Mouse (Mus musculus): ENCODE data around the gene Slc26a8. TPM values are rescaled to one million over a fixed set of nuclear protein-coding genes. Genes with fewer than 3 reads are reported as not detected.

Gene Slc26a8
- polyA plus RNA-seq, 1 experiment, result not detected

DNA sequence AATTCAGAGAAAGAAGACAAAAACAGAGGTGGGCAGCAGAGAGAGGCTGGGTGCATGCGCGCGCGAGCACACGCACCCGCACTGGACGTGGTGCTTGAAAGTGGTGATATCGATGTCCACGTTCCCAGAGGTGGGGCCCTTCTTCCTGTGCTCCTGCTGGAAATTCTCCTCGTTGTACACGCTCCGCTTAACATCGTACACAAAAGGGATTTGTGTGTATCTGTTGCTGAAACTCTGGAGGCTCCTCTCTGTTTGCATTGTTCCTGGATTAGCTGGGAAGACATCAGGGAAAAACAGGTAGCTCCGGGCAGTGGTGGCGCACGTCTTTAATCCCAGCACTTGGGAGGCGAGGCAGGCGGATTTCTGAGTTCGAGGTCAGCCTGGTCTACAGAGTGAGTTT, 5.4 kb downstream of the Slc26a8 start:
- Histone ChIP-seq H3K27me3 (ENCODE audit: control insufficient read depth, insufficient read depth, insufficient read length) (no peaks in the 10 kb centered on the region), H3K4me2 (ENCODE audit: low read depth) (no peak overlapping the region), H3K36me3 (ENCODE audit: control insufficient read depth, insufficient read depth) (no peaks in the 10 kb centered on the region), H3K4me3 (no peak overlapping the region), H3ac (ENCODE audit: control insufficient read depth, insufficient read length) (no peak overlapping the region), H3K79me2 (ENCODE audit: control insufficient read depth, insufficient read depth) (no peaks in the 10 kb centered on the region)
- TF ChIP-seq MYOD1 (IDR thresholded peaks at IDR 0.05; ENCODE audit: control insufficient read depth in 1 of 3, insufficient read length in 2 of 3, low read depth in 2 of 3) (no peak), SRF (IDR thresholded peaks at IDR 0.05; ENCODE audit: control insufficient read depth, insufficient read length, low read depth) (no peak), MAX (IDR thresholded peaks at IDR 0.05; ENCODE audit: low read depth) (no peak), USF1 (IDR thresholded peaks at IDR 0.05; ENCODE audit: low read depth) (no peak), TCF12 (IDR thresholded peaks at IDR 0.05; ENCODE audit: insufficient read depth, poor library complexity, severe bottlenecking) (no peak), POLR2A (IDR thresholded peaks at IDR 0.05; ENCODE audit: insufficient read length, low read depth) (no peak), CEBPB (IDR thresholded peaks at IDR 0.05; ENCODE audit: insufficient read depth, poor library complexity, severe bottlenecking) (no peak), TCF3 (IDR thresholded peaks at IDR 0.05; ENCODE audit: insufficient read length, low read depth) (no peak), MYOG (IDR thresholded peaks at IDR 0.05; ENCODE audit: control insufficient read depth in 1 of 3, insufficient read depth in 1 of 3, insufficient read length in 2 of 3, low read depth in 2 of 3) (no peak), POLR2AphosphoS2 (IDR thresholded peaks at IDR 0.05; ENCODE audit: insufficient read length, low read depth) (no peak), REST (IDR thresholded peaks at IDR 0.05; ENCODE audit: insufficient read depth, insufficient read length) (no peak), E2F4 (IDR thresholded peaks at IDR 0.05; ENCODE audit: insufficient read depth) (no peak)

DNA sequence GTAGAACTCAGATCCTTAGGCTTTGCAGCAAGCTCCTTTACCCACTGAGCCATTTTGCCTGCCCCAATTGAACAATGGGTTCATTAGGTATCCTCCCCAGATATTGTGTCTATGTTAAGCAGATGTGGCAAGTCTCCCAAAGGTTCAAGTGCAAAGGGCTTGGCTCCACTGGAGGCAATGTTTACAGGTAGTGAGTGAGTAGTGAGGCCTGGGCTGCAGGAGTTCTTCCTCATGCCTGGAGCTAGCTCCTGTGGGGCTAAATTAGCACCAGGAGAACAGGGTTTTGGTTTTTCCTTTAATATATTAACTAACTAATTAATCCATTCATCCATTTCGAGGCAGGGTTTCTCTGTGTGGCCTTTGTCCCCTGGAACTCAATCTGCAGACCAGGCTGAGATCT, 6.4 kb downstream of the Slc26a8 start:
- Histone ChIP-seq H3K4me3 (no peak overlapping the region), H3K36me3 (ENCODE audit: control insufficient read depth, insufficient read depth) (no peaks in the 10 kb centered on the region), H3K79me2 (ENCODE audit: control insufficient read depth, insufficient read depth) (no peaks in the 10 kb centered on the region), H3K27me3 (ENCODE audit: control insufficient read depth, insufficient read depth, insufficient read length) (no peaks in the 10 kb centered on the region), H3ac (ENCODE audit: control insufficient read depth, insufficient read length) (no peak overlapping the region), H3K4me2 (ENCODE audit: low read depth) (no peak overlapping the region)
- TF ChIP-seq SRF (IDR thresholded peaks at IDR 0.05; ENCODE audit: control insufficient read depth, insufficient read length, low read depth), result no peak
- TF ChIP-seq POLR2AphosphoS2 (IDR thresholded peaks at IDR 0.05; ENCODE audit: insufficient read length, low read depth), result no peak
- no peak for TF ChIP-seq MAX (IDR thresholded peaks at IDR 0.05; ENCODE audit: low read depth)
- TF ChIP-seq CEBPB (IDR thresholded peaks at IDR 0.05; ENCODE audit: insufficient read depth, poor library complexity, severe bottlenecking), result no peak
- no peak for TF ChIP-seq MYOG (IDR thresholded peaks at IDR 0.05; ENCODE audit: control insufficient read depth in 1 of 3, insufficient read depth in 1 of 3, insufficient read length in 2 of 3, low read depth in 2 of 3)
- no peak for TF ChIP-seq TCF12 (IDR thresholded peaks at IDR 0.05; ENCODE audit: insufficient read depth, poor library complexity, severe bottlenecking)
- TF ChIP-seq MYOD1 (IDR thresholded peaks at IDR 0.05; ENCODE audit: control insufficient read depth in 1 of 3, insufficient read length in 2 of 3, low read depth in 2 of 3), result no peak
- no peak for TF ChIP-seq USF1 (IDR thresholded peaks at IDR 0.05; ENCODE audit: low read depth)
- no peak for TF ChIP-seq TCF3 (IDR thresholded peaks at IDR 0.05; ENCODE audit: insufficient read length, low read depth)
- no peak for TF ChIP-seq POLR2A (IDR thresholded peaks at IDR 0.05; ENCODE audit: insufficient read length, low read depth)
- TF ChIP-seq E2F4 (IDR thresholded peaks at IDR 0.05; ENCODE audit: insufficient read depth), result no peak
- TF ChIP-seq REST (IDR thresholded peaks at IDR 0.05; ENCODE audit: insufficient read depth, insufficient read length), result no peak

DNA sequence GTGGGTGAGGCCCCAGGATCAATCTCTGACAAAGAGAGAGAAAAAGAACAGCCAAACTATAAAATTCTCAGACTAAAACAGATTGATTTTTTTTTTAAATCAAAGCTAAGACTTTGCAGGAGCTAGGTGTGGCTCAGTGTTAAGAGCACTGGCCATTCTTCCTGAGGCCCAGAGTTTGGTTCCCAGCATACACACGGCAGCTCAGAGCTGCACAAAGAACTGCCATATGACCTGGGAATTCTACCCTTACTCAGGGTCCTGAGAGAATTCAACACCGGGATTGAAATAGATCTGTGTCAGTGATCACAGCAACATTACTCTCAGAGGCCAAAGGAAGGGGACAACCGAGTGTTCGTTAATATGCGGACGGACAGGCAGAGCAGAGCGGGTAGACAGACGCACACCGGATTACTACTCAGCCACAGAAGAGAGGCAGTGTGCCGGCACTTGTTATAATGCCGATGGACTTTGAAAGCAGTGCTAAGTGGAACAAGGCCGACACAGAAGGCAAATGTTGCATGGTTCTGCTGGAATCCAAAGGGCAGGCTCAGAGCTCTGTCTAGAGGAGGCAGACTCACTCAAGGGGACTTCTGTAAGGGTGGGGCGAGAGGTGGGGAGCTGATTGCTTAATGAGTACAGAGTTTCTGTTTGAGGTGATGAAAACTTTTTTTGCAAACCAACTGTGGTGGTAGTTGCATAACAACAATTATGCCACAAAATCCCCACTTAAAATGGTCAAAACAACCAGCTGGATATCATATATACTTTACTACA, 7.5 kb downstream of the Slc26a8 start:
- H3ac ChIP-seq (ENCODE audit: control insufficient read depth, insufficient read length), result no peak overlapping the region
- H3K36me3 ChIP-seq (ENCODE audit: control insufficient read depth, insufficient read depth), result no peaks in the 10 kb centered on the region
- no peak overlapping the region for H3K4me3 ChIP-seq
- H3K79me2 ChIP-seq (ENCODE audit: control insufficient read depth, insufficient read depth), result no peaks in the 10 kb centered on the region
- no peak overlapping the region for H3K4me2 ChIP-seq (ENCODE audit: low read depth)
- TF ChIP-seq MYOD1 (IDR thresholded peaks at IDR 0.05; ENCODE audit: control insufficient read depth in 1 of 3, insufficient read length in 2 of 3, low read depth in 2 of 3) (no peak), MYOG (IDR thresholded peaks at IDR 0.05; ENCODE audit: control insufficient read depth in 1 of 3, insufficient read depth in 1 of 3, insufficient read length in 2 of 3, low read depth in 2 of 3) (no peak), E2F4 (IDR thresholded peaks at IDR 0.05; ENCODE audit: insufficient read depth) (no peak), CEBPB (IDR thresholded peaks at IDR 0.05; ENCODE audit: insufficient read depth, poor library complexity, severe bottlenecking) (no peak), SRF (IDR thresholded peaks at IDR 0.05; ENCODE audit: control insufficient read depth, insufficient read length, low read depth) (no peak), USF1 (IDR thresholded peaks at IDR 0.05; ENCODE audit: low read depth) (no peak), TCF3 (IDR thresholded peaks at IDR 0.05; ENCODE audit: insufficient read length, low read depth) (no peak), TCF12 (IDR thresholded peaks at IDR 0.05; ENCODE audit: insufficient read depth, poor library complexity, severe bottlenecking) (no peak), MAX (IDR thresholded peaks at IDR 0.05; ENCODE audit: low read depth) (no peak), POLR2A (IDR thresholded peaks at IDR 0.05; ENCODE audit: insufficient read length, low read depth) (no peak), POLR2AphosphoS2 (IDR thresholded peaks at IDR 0.05; ENCODE audit: insufficient read length, low read depth) (no peak), REST (IDR thresholded peaks at IDR 0.05; ENCODE audit: insufficient read depth, insufficient read length) (no peak)
- H3K27me3 ChIP-seq (ENCODE audit: control insufficient read depth, insufficient read depth, insufficient read length), result no peaks in the 10 kb centered on the region

DNA sequence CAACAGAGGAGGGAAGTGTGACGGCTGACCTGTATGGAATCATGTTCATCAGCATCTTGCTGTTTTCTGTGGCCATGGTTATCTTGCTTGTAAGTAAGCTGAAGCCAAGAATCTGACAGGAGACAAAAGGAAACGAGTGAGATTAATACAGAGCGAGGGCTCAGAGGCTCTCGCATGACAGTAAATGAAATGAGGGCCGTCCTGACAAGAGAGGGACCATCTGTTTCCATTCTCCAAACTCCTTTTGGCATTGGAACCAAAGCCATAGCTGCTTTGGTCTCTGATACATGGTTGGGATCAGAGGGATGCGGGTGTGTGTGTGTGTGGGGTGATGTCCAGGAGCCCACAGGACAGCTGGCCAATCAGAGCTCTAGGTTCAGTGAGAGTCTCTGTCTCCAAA, 30.5 kb downstream of the Slc26a8 start:
- Histone ChIP-seq H3K4me3 (no peak overlapping the region), H3K79me2 (ENCODE audit: control insufficient read depth, insufficient read depth) (no peaks in the 10 kb centered on the region), H3ac (ENCODE audit: control insufficient read depth, insufficient read length) (no peak overlapping the region), H3K27me3 (ENCODE audit: control insufficient read depth, insufficient read depth, insufficient read length) (peaks cover 12% of the 10 kb centered on the region), H3K36me3 (ENCODE audit: control insufficient read depth, insufficient read depth) (no peaks in the 10 kb centered on the region), H3K4me2 (ENCODE audit: low read depth) (no peak overlapping the region)
- TF ChIP-seq MYOG (IDR thresholded peaks at IDR 0.05; ENCODE audit: control insufficient read depth in 1 of 3, insufficient read depth in 1 of 3, insufficient read length in 2 of 3, low read depth in 2 of 3) (no peak), MYOD1 (IDR thresholded peaks at IDR 0.05; ENCODE audit: control insufficient read depth in 1 of 3, insufficient read length in 2 of 3, low read depth in 2 of 3) (no peak), REST (IDR thresholded peaks at IDR 0.05; ENCODE audit: insufficient read depth, insufficient read length) (no peak), TCF12 (IDR thresholded peaks at IDR 0.05; ENCODE audit: insufficient read depth, poor library complexity, severe bottlenecking) (no peak), MAX (IDR thresholded peaks at IDR 0.05; ENCODE audit: low read depth) (no peak), E2F4 (IDR thresholded peaks at IDR 0.05; ENCODE audit: insufficient read depth) (no peak), POLR2A (IDR thresholded peaks at IDR 0.05; ENCODE audit: insufficient read length, low read depth) (no peak), USF1 (IDR thresholded peaks at IDR 0.05; ENCODE audit: low read depth) (no peak), POLR2AphosphoS2 (IDR thresholded peaks at IDR 0.05; ENCODE audit: insufficient read length, low read depth) (no peak), SRF (IDR thresholded peaks at IDR 0.05; ENCODE audit: control insufficient read depth, insufficient read length, low read depth) (no peak), CEBPB (IDR thresholded peaks at IDR 0.05; ENCODE audit: insufficient read depth, poor library complexity, severe bottlenecking) (no peak), TCF3 (IDR thresholded peaks at IDR 0.05; ENCODE audit: insufficient read length, low read depth) (no peak)
